Mouse (Mus musculus) left cerebral cortex, postnatal 10 days (tissue): ENCODE results near the gene Vti1a. TPM values are rescaled to one million over a fixed set of nuclear protein-coding genes. Genes with fewer than 3 reads are reported as not detected.

ENCODE experiments used
- total RNA-seq, 2 experiments: library from RNA; stranded (reverse); gene quantifications; 2 replicates each; pipeline ENCODE4 v1.2.3; 2021

Vti1a gene
- total RNA-seq, 2 experiments from 2014 or later = 58.0 to 61.1 TPM

Other genes with a start within 250 kb of the Vti1a start
- 10 to 100 TPM; 59.1 to 60.1 TPM for gene Gpam, start 189.1 kb upstream of the Vti1a start, total RNA-seq
- gene Tectb, start 135.6 kb upstream of the Vti1a start, total RNA-seq = under 1 TPM in 1 of 2 experiments, not detected in 1; 0.32 TPM
- 1 to 10 TPM; 2.4 to 2.7 TPM for gene Gucy2g, start 75.1 kb upstream of the Vti1a start, total RNA-seq
- 10 to 100 TPM; 38.9 to 40.2 TPM for gene Acsl5, start 64.4 kb upstream of the Vti1a start, total RNA-seq
- 10 to 100 TPM; 25.6 to 26.8 TPM for gene Zdhhc6, start 263 bp upstream of the Vti1a start, total RNA-seq